Mouse (Mus musculus): ENCODE measurements around the gene E130311K13Rik. TPM values are rescaled to one million over a fixed set of nuclear protein-coding genes. Genes with fewer than 3 reads are reported as not detected.
A peak's percentile ranks its signal among the peaks of the same experiment; 100 is the strongest.

The E130311K13Rik gene
- 4.7 and 8.8 TPM in 2 replicates for total RNA-seq (2017)

- ATAC-seq (ENCODE audit: extremely low read depth, insufficient number of reproducible peaks, low FRiP score, poor library complexity, severe bottlenecking), result peak; percentile 85
These were observed at the start of gene E130311K13Rik for GRCm38 (mm10) chr3:63928878-63929859. Gene E130311K13Rik, minus strand, starts transcription at chr3:63929472.

DNA sequence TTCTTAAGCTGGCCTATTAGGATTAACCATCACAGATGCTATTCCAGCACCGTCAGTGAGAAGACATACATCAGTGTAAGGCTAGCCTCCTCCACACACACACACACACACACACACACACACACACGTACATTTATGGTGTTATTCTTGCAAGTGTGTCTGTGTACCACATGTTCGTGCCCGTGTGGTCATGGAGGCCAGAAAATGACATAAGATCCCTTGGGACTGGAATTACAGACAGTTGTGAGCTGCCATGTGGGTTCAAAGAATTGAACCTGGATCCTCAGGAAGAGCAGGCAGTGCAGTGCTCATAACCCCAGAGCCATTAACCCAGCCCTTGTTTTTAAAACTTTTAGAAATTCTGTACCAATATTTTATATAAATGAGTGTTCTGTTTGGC is 48.6 kb upstream of the E130311K13Rik start:
- no peak for ATAC-seq (ENCODE audit: extremely low read depth, insufficient number of reproducible peaks, low FRiP score, poor library complexity, severe bottlenecking)

GRCm38 (mm10) chr3:63975955-63976908 is 47.0 kb upstream of the E130311K13Rik start, which contains the start of gene Gmps:
Gene Gmps, plus strand, starts transcription at chr3:63976106.
- ATAC-seq (ENCODE audit: extremely low read depth, insufficient number of reproducible peaks, low FRiP score, poor library complexity, severe bottlenecking), result peak; percentile 100

DNA sequence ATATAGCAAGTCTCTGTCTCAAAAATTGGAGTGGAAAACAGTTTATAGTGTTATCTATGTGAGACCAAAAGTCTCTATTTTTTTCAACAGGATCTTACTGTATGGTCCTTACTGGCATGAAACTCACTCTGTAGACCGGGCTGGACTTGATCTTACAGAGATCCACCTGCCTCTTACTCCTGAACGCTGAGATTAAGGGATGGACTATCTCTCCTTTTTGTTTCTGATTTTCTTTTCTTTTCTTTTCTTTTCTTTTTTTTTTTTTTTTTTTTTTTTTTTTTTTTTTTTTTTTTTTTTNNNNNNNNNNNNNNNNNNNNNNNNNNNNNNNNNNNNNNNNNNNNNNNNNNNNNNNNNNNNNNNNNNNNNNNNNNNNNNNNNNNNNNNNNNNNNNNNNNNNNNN is 36.7 kb upstream of the E130311K13Rik start:
- no peak for ATAC-seq (ENCODE audit: extremely low read depth, insufficient number of reproducible peaks, low FRiP score, poor library complexity, severe bottlenecking)

- no peak for ATAC-seq (ENCODE audit: extremely low read depth, insufficient number of reproducible peaks, low FRiP score, poor library complexity, severe bottlenecking)
These were observed 35.6 kb upstream of the E130311K13Rik start for GRCm38 (mm10) chr3:63964922-63965249.

DNA sequence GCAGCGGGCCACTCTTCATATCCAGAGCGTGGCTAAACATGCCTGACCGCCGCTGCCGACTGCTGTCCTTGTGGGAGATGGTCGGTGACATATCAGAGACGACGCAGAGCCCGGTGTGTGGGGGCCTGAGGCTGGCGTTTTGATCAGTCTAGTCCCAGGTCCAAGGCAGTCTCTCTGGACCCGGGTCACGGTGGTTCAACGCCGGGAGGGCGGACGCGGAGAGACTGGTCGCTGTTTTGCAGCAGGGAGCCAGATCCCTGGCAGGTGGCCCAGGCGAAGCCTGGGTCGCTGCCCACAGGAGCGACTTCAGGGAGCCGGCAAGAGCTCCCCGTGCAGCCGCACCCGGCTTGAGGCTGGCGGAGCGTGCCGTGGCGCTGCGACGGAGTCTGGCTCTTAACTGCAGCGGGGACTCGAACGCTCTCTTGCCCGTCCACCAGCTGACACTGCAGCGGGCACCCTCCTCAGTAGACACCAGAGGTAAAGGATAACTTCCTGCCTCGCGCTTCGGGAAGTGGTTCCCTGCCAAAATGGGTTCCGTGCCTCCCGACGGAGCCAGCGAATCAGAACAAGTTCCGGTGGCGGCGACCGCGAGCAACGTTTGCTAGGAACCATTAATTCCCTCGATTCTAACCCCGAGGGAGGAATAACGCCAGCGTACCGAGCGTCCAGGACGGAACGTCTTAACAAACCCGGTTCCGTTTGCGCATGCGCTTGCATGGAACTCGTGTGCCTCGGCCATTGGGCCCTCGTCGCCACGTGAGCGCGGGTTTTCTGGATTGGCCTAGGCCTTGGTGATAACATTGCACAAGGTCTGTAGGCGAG is 35.0 kb upstream of the E130311K13Rik start, which contains the start of gene Slc33a1:
TSS of gene Slc33a1 (minus strand) at position 669 of the 822 bp plus-strand sequence.
- ATAC-seq (ENCODE audit: extremely low read depth, insufficient number of reproducible peaks, low FRiP score, poor library complexity, severe bottlenecking), result peak; percentile 96

DNA sequence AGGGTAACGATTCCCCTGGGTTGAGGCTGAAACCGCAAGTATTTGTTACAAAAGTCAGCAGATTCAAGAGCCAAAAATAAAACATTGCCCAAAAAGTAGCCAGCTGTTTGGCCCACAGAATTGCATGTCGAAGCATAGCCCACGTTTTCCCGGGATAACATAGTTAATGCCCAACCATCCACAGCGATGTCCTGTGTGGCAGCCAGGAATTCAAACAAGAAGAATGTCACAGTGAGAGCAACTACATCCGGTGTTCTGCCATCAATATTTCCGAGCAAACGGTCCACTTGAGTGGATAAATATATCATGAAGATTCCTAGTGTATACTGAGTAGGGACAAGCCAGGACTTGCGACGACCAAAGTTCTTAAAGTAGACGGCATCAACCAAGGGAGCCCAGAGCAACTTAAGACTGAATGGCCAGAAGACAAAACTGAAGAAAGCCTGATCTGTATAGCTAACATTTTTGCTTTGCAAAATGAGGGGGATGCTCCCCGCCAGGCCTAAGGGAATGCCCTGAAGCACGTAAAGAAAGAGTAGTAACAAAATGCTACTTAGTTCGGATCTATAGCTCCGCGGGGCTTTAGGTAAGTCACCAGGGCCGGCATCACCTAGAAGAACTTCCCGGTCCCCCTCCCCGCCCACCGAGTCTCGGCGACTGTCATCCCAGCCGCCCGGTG is 34.3 kb upstream of the E130311K13Rik start:
- ATAC-seq (ENCODE audit: extremely low read depth, insufficient number of reproducible peaks, low FRiP score, poor library complexity, severe bottlenecking), result no peak

- no peak for ATAC-seq (ENCODE audit: extremely low read depth, insufficient number of reproducible peaks, low FRiP score, poor library complexity, severe bottlenecking)
These were observed 20.6 kb upstream of the E130311K13Rik start for GRCm38 (mm10) chr3:63949837-63950236.

GRCm38 (mm10) chr3:63941204-63941850 is 12.1 kb upstream of the E130311K13Rik start:
- no peak for ATAC-seq (ENCODE audit: extremely low read depth, insufficient number of reproducible peaks, low FRiP score, poor library complexity, severe bottlenecking)

- ATAC-seq (ENCODE audit: extremely low read depth, insufficient number of reproducible peaks, low FRiP score, poor library complexity, severe bottlenecking), result no peak
These were observed 9.7 kb upstream of the E130311K13Rik start for GRCm38 (mm10) chr3:63938928-63939327.

DNA sequence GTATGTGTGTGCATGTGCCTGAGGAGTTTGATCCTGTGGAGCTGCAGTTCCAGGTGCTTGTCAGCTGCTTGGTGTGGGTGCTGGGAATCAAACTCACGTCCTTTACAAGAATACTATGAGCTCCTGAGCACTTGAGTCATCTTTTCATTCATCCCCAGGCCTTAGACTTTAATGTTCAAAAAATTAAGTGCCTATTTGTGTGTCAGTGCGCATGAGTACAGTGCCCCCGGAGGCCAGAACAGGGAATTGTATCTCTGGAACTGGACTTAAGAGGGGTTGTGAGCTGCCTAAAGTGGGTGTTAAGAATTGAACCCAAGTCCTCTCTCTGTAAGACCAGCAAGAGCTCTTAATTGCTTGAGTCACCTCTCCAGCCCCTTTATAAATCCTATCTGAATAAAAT is 9.6 kb downstream of the E130311K13Rik start:
- ATAC-seq (ENCODE audit: extremely low read depth, insufficient number of reproducible peaks, low FRiP score, poor library complexity, severe bottlenecking), result 0 out of 2 replicates have a peak, but pooled peaks have one; percentile 36

GRCm38 (mm10) chr3:63910301-63910700 is 19.0 kb downstream of the E130311K13Rik start:
- ATAC-seq (ENCODE audit: extremely low read depth, insufficient number of reproducible peaks, low FRiP score, poor library complexity, severe bottlenecking), result no peak

GRCm38 (mm10) chr3:63905241-63905640 is 24.0 kb downstream of the E130311K13Rik start:
- no peak for ATAC-seq (ENCODE audit: extremely low read depth, insufficient number of reproducible peaks, low FRiP score, poor library complexity, severe bottlenecking)

DNA sequence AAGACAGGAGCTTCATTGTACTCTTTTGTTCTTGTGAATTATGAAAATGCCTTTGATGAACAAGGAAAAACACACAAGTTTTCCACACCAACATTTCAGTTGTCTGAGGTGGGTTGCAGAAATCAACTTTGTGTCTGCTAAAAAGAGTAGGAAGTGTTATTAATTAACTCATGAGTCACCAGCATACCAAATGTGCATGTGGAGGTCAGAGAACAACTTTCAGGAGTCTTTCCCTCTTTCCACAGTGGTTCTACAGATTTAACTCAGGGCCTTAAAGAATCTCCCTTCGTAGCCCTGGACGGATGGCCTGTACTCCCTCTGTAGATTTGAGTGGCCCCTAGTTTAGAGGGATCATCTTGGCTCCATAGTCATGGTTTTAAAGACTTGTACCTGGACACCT is 25.1 kb downstream of the E130311K13Rik start:
- no peak for ATAC-seq (ENCODE audit: extremely low read depth, insufficient number of reproducible peaks, low FRiP score, poor library complexity, severe bottlenecking)

- ATAC-seq (ENCODE audit: extremely low read depth, insufficient number of reproducible peaks, low FRiP score, poor library complexity, severe bottlenecking), result no peak
These were observed 29.2 kb downstream of the E130311K13Rik start for GRCm38 (mm10) chr3:63900021-63900571.

GRCm38 (mm10) chr3:63899309-63899695 is 30.0 kb downstream of the E130311K13Rik start, which contains the start of gene Plch1:
Gene Plch1, minus strand, starts transcription at chr3:63899472.
- ATAC-seq (ENCODE audit: extremely low read depth, insufficient number of reproducible peaks, low FRiP score, poor library complexity, severe bottlenecking), result no peak

Measured in neutrophil, adult 5-6 weeks (primary cell).